Mouse (Mus musculus): Measurements from ENCODE around the gene Tmem131l.

Tmem131l gene

GRCm38 (mm10) chr3:84048729-84049175 is 8.8 kb upstream of the Tmem131l start:
- DNase-seq (ENCODE audit: low read depth in 1 of 2, low spot score in 2 of 2), result no peak

- no peak for DNase-seq (ENCODE audit: low read depth in 1 of 2, low spot score in 2 of 2)
These were observed 6.2 kb upstream of the Tmem131l start for GRCm38 (mm10) chr3:84046206-84046605.

DNA sequence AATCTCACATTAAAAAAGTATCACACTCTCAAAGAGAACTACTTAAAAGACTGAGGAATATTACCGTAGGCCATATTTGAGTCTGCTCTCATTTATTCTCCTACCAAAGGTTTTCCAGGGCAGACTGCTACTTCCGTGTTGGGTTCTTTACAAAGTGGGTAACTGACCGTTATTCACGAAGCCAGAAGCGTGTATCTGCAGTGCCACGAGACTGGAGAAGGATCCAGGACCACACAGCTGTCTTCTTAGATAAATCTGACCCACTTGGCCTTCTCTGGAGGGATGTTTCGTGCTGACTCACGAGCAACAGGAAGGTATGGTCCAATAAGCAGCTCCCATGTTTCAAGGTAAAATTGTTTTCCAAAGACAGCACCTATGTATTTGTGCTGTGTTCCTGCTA is 1.8 kb upstream of the Tmem131l start:
- DNase-seq (ENCODE audit: low read depth in 1 of 2, low spot score in 2 of 2), result no peak

DNA sequence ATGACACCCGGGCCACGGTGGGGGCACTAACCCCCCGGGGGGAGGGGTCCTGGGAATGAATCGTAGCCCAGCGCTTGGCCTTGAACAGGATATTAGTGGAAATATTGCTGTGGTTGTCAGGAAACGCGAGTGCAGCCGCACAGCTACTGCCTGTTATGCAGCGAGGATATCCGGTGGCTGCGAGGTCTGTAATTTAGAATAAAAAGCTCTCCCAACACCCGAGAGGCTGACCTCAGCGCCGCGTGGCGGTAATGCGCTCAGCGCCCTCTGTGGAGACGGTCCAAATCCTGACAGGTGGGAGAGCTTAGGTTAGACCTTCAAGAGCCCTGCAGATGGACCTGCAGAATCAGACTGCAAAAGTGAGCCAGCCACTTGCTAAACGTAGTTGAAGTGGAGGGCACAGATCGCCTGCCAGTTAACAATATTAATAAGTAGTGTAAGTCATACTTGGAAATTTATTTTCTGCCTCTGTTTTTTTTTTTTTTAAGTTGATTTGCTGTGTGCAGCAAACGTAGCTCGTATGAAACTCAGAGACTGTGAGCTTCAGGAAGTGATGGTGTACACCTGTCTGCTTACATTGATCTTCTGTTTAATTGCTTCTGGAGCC is 604 bp upstream of the Tmem131l start:
- DNase-seq (ENCODE audit: low read depth in 1 of 2, low spot score in 2 of 2), result no peak

- DNase-seq (ENCODE audit: low read depth in 1 of 2, low spot score in 2 of 2), result peak; percentile 49 to 61
These were observed 862 bp downstream of the Tmem131l start for GRCm38 (mm10) chr3:84038981-84039645.

GRCm38 (mm10) chr3:84038126-84038525 is 1.8 kb downstream of the Tmem131l start:
- DNase-seq (ENCODE audit: low read depth in 1 of 2, low spot score in 2 of 2), result no peak

- no peak for DNase-seq (ENCODE audit: low read depth in 1 of 2, low spot score in 2 of 2)
These were observed 2.4 kb downstream of the Tmem131l start for GRCm38 (mm10) chr3:84037536-84037935.

DNA sequence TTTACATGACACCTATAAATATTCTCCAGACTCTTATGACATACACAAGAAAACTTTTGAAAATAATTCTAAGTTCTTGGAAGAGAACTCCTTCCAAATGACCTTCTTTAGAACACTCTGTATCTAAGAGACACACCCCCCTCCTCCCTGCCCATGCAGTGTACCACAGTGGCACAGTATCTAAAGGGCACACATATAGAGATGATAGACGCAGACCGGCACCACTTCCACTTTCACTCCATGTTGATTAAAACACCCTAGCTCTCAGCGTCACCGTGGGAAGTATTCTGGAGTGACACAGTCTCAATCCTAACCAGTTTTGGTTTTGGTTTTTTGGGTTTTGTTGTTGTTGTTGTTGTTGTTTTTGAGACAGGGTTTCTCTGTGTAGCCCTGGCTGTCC is 3.1 kb downstream of the Tmem131l start:
- DNase-seq (ENCODE audit: low read depth in 1 of 2, low spot score in 2 of 2), result peak; percentile 8 to 14

GRCm38 (mm10) chr3:84035728-84036364 is 4.1 kb downstream of the Tmem131l start:
- no peak for DNase-seq (ENCODE audit: low read depth in 1 of 2, low spot score in 2 of 2)

GRCm38 (mm10) chr3:84034115-84034780 is 5.7 kb downstream of the Tmem131l start:
- no peak for DNase-seq (ENCODE audit: low read depth in 1 of 2, low spot score in 2 of 2)

DNA sequence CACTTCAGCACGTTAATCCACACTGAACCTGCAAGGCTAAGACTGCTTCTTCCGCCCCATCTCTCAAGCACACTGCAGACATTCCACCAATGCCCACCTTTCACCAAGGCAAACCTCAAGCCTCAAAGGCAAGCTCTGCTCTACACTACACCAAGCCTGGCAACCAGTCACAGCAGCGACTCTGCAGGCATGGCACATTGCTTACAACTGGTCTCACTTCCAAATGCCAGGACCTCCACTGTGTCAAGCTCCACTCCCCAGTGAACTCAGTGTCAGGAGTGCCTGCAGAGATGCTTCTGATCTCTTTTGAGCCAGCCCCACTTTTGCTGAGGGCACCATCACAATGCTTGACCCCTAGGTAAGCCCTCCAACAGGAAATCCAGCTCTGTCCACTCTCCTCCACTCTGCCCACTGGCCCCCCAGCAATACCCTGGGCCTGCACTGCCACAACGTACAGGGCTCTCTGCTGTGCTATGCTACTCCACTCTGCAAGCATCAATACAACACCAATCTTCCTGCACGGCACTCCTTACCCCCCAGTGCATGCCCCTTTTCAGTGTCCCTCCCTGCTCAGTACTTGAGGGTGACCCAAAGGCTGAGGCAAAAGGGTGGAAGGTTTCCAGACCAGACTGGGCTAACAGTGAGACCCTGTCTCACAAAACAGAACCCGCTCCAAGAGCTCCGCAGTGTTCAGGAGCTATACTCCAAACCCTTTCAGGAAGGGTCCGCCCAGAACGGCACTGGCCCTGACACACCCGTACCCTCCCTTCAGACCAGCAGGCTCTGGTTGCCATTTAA is 6.8 kb downstream of the Tmem131l start:
- no peak for DNase-seq (ENCODE audit: low read depth in 1 of 2, low spot score in 2 of 2)

DNA sequence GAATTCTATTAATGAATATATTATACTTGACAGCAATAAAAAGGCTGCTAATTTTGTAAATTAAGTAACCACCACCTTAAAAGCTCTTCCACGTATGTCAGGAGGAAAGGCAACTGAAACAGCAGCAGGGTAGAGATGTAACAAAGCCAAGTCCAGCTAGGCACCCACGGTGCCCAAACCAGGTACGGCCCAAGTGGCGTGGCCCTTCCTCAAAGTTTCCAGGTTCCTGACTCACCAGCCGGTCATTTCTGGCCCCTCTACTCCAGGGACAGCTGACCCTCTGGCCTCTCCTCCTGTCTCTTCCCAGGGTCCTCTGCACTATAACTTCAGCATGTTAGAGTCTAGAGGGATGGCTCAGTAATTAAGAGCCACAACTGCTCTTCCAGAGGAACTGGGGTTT is 7.6 kb downstream of the Tmem131l start:
- DNase-seq (ENCODE audit: low read depth in 1 of 2, low spot score in 2 of 2), result no peak

DNA sequence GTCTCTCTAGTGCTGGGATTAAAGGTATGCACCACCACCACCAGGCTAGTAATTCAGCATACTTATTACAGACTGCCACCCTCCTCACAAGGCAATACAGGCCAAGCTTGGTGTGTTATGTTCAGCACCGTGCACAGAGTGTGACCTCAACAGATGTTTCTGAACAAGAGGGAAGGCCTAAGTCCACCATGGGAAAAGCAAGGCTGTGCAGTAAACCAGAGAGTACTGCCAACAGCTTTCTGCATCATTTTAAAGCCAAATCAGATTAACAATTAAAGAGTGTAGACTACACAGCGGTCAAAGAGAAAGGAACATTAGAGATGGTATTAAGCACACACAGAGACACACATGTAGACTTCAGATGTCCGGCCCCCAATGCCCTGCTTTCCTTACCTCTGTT is 8.8 kb downstream of the Tmem131l start:
- no peak for DNase-seq (ENCODE audit: low read depth in 1 of 2, low spot score in 2 of 2)

DNA sequence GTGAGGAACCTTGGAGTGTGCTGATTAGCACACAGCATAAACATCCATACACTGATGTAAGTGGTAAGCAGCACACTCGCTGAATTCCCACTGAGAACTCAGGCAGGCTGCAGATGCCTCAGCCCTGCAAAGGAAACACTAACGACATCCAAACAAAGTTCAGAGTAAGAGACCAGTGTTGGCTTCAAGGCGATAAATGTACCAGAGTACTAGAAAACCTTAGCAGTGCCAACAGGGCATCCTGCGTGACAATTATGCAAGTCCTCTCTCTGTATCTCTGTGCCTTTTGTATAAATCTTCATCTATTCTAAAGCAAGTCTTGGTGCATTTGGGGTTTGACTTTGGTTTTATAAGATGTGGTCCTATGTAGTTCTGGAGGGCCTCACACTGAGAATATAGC is 11.0 kb downstream of the Tmem131l start:
- no peak for DNase-seq (ENCODE audit: low read depth in 1 of 2, low spot score in 2 of 2)

DNA sequence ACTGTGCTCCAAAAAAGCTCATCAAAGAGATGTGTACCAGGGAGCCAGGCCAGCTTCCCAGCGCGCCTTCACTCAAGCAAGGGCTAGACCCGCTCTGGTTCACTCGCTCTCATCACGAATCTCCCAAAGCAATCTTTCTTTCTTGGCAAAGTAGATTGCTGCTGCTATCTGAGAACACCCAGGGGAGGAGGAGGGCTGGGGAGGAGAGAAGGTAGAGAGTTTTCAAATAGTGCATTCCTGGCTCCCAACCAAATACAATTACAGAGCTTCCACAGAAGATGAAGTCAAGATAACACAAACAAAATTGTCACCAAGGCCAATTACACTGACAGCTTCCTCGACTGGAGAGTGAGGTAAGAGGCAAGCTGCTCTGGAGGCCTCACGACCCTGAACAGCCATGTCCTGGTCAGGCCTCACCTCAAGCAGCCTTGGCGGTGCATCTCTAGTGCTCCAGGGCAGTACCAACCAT is 12.2 kb downstream of the Tmem131l start:
- no peak for DNase-seq (ENCODE audit: low read depth in 1 of 2, low spot score in 2 of 2)

DNA sequence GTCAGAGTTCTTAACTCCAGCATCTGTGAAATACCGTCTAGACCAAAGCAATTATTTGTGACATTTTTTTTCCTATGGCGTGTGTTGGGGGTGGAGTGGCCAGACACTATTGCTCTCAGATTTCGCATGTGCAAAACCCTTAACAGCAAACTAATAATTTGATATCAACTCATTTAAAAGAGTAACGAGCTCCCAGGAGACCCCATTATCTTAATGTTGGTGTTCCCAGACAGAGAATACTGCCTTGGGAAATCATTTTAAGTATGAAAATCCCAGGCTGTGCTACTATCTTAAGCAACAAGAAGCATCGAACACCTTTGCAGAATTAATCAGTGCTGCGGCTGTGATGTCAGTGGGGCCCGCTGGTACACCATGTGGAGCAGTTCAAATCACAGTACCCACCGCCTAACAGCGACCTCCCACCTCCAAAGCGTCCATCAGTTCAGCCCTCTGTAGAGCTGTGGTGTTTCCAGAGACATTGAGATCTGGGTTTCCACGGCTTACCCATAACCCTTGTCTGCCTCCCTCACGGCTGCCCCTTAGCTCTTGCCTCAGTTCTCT is 15.4 kb downstream of the Tmem131l start:
- DNase-seq (ENCODE audit: low read depth in 1 of 2, low spot score in 2 of 2), result no peak

DNA sequence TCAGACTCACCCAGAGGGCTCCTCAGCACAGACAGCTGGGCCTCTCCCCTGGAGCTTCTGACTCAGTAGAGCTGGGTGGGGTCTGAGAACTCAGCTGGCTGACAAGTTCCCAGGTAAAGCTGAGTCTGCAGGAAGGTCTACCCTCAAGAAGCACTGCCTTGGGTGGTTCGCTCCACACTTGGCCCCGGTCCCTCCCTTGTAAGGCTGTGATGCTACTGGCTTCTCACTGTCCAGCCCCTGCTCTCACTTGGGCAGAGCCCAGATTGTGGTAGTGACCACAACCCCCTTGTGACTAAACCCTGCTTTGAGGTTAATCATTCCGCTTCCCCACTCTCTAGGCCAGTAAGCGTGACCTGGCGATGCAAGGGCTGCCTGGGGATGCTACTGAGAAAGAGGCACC is 17.3 kb downstream of the Tmem131l start:
- DNase-seq (ENCODE audit: low read depth in 1 of 2, low spot score in 2 of 2), result peak; percentile 19 to 33

DNA sequence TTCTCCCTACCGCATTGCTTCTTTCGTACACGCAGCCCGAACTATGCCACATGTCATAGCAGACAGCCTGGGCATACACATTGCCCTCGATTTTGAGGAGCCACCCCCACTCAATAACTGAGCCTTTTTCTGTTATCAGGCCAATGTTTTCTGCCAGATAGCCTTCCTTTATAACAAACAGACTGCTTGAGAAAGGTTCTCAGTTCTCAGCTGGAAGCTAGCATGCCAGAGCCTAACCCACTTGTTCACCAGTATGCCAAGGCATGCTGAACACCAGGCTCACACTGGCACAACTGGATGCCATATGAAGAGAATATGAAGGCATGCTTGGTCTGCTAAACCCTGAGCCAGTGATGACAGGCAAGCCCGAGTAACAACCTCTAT is 17.8 kb downstream of the Tmem131l start:
- DNase-seq (ENCODE audit: low read depth in 1 of 2, low spot score in 2 of 2), result no peak

DNA sequence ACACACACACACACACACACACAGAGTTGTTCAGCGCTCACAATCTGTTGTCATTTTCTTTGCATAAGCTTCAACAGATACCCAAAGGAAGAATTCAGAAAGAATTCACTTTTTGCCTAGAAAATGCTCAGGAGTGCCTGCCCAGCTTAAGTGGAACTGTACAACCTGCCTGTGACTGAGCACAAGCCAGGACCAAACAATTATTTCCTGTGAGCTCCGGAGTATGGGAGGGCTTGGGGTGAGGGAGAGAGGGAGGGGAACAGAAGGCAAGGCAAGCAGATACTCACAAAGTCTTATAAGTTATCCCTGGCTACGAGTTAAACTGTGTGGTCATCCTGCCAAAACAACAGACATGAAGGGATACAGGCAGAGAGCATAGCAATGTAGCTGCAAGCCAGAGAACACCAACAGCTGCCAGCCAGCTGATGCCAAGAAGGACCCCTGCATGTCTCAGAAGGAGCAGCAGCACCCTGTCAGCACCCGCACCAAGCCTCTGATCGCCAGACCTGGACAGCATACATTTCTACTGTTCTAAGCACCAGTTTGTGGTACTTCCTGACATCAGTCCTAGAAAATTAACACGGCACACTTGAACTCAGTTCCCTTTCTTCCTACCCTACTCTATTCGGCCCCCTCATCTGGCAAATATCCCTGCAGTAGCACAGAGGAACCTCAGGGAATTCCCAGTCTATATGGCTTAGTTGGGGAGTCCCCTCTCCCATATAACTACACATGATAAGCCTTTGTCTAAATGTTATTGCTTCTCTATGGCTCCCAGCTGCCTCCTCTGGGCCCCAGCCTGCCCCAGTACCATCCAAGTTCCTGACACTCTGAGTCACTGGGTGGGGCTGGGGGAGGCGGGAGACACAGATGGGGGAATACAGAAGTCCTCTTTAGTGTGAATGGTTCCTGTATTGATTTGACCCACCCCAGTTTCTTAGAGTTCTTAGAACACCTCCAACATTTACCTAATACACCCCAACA is 18.5 kb downstream of the Tmem131l start:
- DNase-seq (ENCODE audit: low read depth in 1 of 2, low spot score in 2 of 2), result peak; percentile 12 to 21

DNA sequence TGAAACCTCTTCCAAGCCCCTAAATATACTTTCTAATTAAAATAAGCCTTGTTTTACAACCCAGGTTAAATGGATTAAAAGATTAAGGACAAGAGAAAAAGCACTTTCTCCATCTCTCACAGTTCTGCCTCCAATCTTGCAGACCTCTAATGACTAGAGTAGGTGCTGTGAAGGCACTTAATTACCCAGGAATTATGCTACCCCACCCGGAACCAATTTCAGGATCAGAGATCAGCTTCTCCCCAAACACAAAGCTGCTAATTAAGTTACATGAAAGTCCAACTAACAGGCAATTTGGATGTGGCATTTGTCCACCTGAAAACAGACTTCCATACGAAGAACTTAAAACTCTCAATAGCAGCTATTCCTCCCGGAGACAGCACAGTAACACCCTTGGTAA is 19.4 kb downstream of the Tmem131l start:
- no peak for DNase-seq (ENCODE audit: low read depth in 1 of 2, low spot score in 2 of 2)

Measured in monocyte, adult 2 months (primary cell).